Mouse (Mus musculus): Measurements from ENCODE around the gene Tpcn1. TPM values are rescaled to one million over a fixed set of nuclear protein-coding genes. Genes with fewer than 3 reads are reported as not detected.
"Not testable (repeated sequence)": the region's sequence is repeated elsewhere in the genome, so short reads cannot be mapped to it uniquely, and the experiment has no call there.

Tpcn1 gene
- polyA plus RNA-seq, 1 experiment from 2014 or later: 24.8 TPM

DNA sequence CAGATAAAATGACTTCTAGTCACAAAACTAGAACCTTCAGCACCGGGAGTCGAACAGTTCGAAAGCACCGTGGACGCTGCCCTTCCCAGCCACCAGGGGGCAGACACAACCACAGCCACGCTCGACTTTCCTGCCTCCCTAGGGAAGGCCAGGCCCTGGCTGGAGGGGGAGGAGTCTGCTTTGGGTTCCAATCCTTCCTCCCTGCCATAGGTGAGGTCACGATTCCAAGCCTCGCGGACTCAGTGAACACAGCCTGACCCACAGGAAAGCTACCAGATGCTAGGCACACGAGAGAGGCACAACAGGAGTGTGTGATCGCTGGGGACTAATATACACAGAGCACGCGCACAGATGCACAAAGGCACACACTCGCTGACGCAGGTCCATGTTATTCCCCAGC lies 83.1 kb downstream of the Tpcn1 start:
- H3K4me2 ChIP-seq (ENCODE audit: low read depth, low read length): peak overlapping the region; percentile 33
- H3K4me3 ChIP-seq (ENCODE audit: low read depth, low read length): no peak overlapping the region
- H3K27me3 ChIP-seq (replicated peaks; ENCODE audit: control insufficient read depth, insufficient read depth, low read length): no peaks in the 10 kb centered on the region
- peak; percentile 74 for DNase-seq (ENCODE audit: low spot score)
- no peaks in the 10 kb centered on the region for H3K9me3 ChIP-seq (ENCODE audit: control insufficient read depth, low read length)
- H3K4me1 ChIP-seq (ENCODE audit: control insufficient read depth, insufficient read depth, low read length): peaks cover 9% of the 10 kb centered on the region
- 17% methylated on average over 16 of the region's 16 CpGs for WGBS
- H3K36me3 ChIP-seq (ENCODE audit: control insufficient read depth, insufficient read depth, low read length): no peaks in the 10 kb centered on the region
- H3K27ac ChIP-seq (replicated peaks; ENCODE audit: low read depth, low read length): no peak overlapping the region
- ATAC-seq (ENCODE audit: low read depth): peak; percentile 35; the same call in 1 of the 2 replicates
- 0 out of 2 replicates have a peak overlapping the region, but pooled peaks have one; percentile 2 for H3K9ac ChIP-seq (ENCODE audit: low read depth, low read length)

DNA sequence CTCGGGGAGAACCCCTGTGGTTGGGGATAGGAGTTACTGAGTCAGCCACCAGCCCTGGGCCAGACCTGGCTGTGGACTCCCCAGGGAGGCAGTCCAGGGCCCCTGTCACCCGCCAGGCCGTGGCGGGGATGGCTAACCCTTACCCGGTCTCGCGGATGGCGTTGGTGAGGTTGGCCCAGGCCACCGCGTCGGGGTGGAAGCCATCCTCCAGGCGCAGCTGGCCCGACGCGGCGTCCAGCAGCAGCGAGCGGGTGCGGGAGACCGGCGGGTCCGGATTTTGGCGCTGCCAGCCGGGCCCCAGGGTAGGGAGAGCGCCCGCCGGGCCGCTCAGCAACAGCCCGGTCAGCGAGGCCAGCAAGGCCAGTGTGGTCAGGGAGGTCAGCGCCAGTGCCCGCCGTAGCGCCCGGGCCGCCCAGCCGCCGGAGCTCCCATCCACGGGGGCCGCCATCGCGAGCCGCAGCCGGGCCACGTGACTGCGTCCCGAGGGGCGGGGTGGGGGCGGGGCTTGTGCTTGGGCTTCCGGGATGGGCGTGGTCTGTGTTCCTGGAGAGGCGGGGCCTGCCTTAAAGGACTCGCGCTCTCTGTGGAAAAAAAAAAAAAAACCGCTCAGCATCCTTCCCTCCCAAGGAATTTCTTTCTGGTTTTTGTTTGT lies 85.2 kb downstream of the Tpcn1 start, which contains the start of gene Plbd2:
Gene Plbd2 (minus strand): TSS at position 482 of the 652 bp plus-strand sequence.
- 0% methylated on average over 8 of the region's 55 CpGs for WGBS
- H3K27me3 ChIP-seq (replicated peaks; ENCODE audit: control insufficient read depth, insufficient read depth, low read length): no peaks in the 10 kb centered on the region
- H3K4me2 ChIP-seq (ENCODE audit: low read depth, low read length): peak within 1 kb of the TSS; percentile 92
- H3K4me1 ChIP-seq (ENCODE audit: control insufficient read depth, insufficient read depth, low read length): peaks cover 9% of the 10 kb centered on the region
- ATAC-seq (ENCODE audit: low read depth) (peak; percentile 69), DNase-seq (ENCODE audit: low spot score) (peak; percentile 94)
- H3K36me3 ChIP-seq (ENCODE audit: control insufficient read depth, insufficient read depth, low read length): peaks cover 1% of the 10 kb centered on the region; the same call in 1 of the 2 replicates
- H3K4me3 ChIP-seq (ENCODE audit: low read depth, low read length): peak within 1 kb of the TSS; percentile 94
- H3K9ac ChIP-seq (ENCODE audit: low read depth, low read length): peak within 1 kb of the TSS; percentile 92
- no peaks in the 10 kb centered on the region for H3K9me3 ChIP-seq (ENCODE audit: control insufficient read depth, low read length)
- no peak within 1 kb of the TSS for H3K27ac ChIP-seq (replicated peaks; ENCODE audit: low read depth, low read length)

DNA sequence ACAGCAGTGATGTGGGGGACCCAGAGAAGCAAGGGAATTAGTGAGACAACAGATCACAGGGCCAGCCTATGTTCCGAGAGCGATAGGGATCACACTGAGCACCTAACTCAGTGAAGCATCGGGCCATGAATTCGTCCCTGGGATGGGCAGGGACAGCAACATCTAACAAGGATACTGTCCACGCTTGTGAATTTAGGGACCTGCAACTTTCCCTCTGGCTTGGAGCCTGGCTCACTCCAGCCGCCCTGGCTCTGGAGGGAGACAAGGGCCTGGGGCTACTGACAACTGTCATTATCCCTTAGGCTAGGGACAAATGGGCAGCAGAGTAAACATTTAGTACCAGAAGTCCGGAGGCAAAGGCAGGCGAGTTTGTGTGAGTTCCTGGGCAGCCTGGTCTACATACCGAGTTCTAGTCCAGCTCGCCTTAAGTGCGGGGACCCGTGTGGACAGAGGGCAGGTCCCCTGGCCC lies 85.8 kb downstream of the Tpcn1 start:
- ATAC-seq (ENCODE audit: low read depth) (no peak), DNase-seq (ENCODE audit: low spot score) (no peak)
- WGBS: 4% methylated on average over 10 of the region's 12 CpGs

GRCm38 (mm10) chr5:120502147-120502621 lies 86.3 kb downstream of the Tpcn1 start:
- Histone ChIP-seq H3K9me3 (ENCODE audit: control insufficient read depth, low read length) (no peaks in the 10 kb centered on the region), H3K4me2 (ENCODE audit: low read depth, low read length) (peak overlapping the region; percentile 92), H3K27me3 (replicated peaks; ENCODE audit: control insufficient read depth, insufficient read depth, low read length) (no peaks in the 10 kb centered on the region), H3K4me3 (ENCODE audit: low read depth, low read length) (peak overlapping the region; percentile 94), H3K36me3 (ENCODE audit: control insufficient read depth, insufficient read depth, low read length) (peaks cover 8% of the 10 kb centered on the region; the same call in 1 of the 2 replicates), H3K27ac (replicated peaks; ENCODE audit: low read depth, low read length) (no peak overlapping the region), H3K9ac (ENCODE audit: low read depth, low read length) (peak overlapping the region; percentile 92; the same call in 1 of the 2 replicates), H3K4me1 (ENCODE audit: control insufficient read depth, insufficient read depth, low read length) (peaks cover 9% of the 10 kb centered on the region)
- 57% methylated on average over 9 of the region's 9 CpGs for WGBS
- DNase-seq (ENCODE audit: low spot score) (no peak), ATAC-seq (ENCODE audit: low read depth) (no peak)

More for the DNA sequence above, 85.8 kb downstream of the Tpcn1 start:
- Histone ChIP-seq H3K27me3 (replicated peaks; ENCODE audit: control insufficient read depth, insufficient read depth, low read length) (no peaks in the 10 kb centered on the region), H3K4me2 (ENCODE audit: low read depth, low read length) (peak overlapping the region; percentile 92), H3K36me3 (ENCODE audit: control insufficient read depth, insufficient read depth, low read length) (peaks cover 7% of the 10 kb centered on the region; the same call in 1 of the 2 replicates), H3K4me3 (ENCODE audit: low read depth, low read length) (peak overlapping the region; percentile 94), H3K9ac (ENCODE audit: low read depth, low read length) (peak overlapping the region; percentile 92), H3K27ac (replicated peaks; ENCODE audit: low read depth, low read length) (no peak overlapping the region), H3K9me3 (ENCODE audit: control insufficient read depth, low read length) (no peaks in the 10 kb centered on the region), H3K4me1 (ENCODE audit: control insufficient read depth, insufficient read depth, low read length) (peaks cover 9% of the 10 kb centered on the region)

DNA sequence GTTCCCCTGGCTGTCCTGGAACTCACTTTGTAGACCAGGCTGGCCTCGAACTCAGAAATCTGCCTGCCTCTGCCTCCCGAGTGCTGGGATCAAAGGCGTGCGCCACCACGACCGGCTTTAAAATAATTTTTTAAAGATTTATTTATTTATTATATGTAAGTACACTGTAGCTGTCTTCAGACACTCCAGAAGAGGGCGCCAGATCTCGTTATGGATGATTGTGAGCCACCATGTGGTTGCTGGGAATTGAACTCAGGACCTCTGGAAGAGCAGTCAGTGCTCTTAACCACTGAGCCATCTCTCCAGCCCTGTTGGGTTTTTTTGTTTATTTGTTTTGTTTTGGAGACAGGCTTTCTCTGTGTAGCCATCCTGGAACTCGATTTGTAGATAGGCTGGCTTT lies 87.9 kb downstream of the Tpcn1 start:
- H3K4me2 ChIP-seq (ENCODE audit: low read depth, low read length); DNase-seq (ENCODE audit: low spot score); ATAC-seq (ENCODE audit: low read depth); H3K4me3 ChIP-seq (ENCODE audit: low read depth, low read length); H3K27me3 ChIP-seq (replicated peaks; ENCODE audit: control insufficient read depth, insufficient read depth, low read length); H3K9me3 ChIP-seq (ENCODE audit: control insufficient read depth, low read length); H3K27ac ChIP-seq (replicated peaks; ENCODE audit: low read depth, low read length); H3K9ac ChIP-seq (ENCODE audit: low read depth, low read length); H3K4me1 ChIP-seq (ENCODE audit: control insufficient read depth, insufficient read depth, low read length): not testable (repeated sequence)
- peaks cover 11% of the 10 kb centered on the region; the same call in 1 of the 2 replicates for H3K36me3 ChIP-seq (ENCODE audit: control insufficient read depth, insufficient read depth, low read length)
- WGBS: 90% methylated on average over 9 of the region's 9 CpGs

DNA sequence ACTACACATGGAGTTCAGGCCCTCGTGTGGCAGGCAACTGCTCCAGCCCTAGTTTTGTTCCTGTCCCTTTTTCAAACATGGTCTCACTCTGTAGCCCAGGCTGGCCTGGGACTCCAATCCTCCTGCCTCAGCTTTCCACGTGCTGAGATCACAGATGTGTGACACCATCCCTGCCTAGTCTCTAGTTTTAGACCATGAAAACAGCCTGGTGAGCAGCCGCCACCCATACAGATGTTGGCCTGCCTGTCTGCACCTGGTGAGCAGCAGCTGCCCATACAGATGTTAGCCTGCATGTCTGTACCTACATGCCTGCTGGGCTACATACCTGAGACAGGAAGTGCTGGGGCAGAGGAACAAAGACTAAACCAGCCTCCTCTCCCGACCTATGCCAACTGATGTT lies 89.3 kb downstream of the Tpcn1 start:
- Histone ChIP-seq H3K4me1 (ENCODE audit: control insufficient read depth, insufficient read depth, low read length) (peaks cover 9% of the 10 kb centered on the region), H3K4me2 (ENCODE audit: low read depth, low read length) (no peak overlapping the region), H3K9me3 (ENCODE audit: control insufficient read depth, low read length) (no peaks in the 10 kb centered on the region), H3K36me3 (ENCODE audit: control insufficient read depth, insufficient read depth, low read length) (peaks cover 21% of the 10 kb centered on the region; the same call in 1 of the 2 replicates), H3K9ac (ENCODE audit: low read depth, low read length) (no peak overlapping the region), H3K4me3 (ENCODE audit: low read depth, low read length) (no peak overlapping the region), H3K27me3 (replicated peaks; ENCODE audit: control insufficient read depth, insufficient read depth, low read length) (no peaks in the 10 kb centered on the region), H3K27ac (replicated peaks; ENCODE audit: low read depth, low read length) (no peak overlapping the region)
- ATAC-seq (ENCODE audit: low read depth) (no peak), DNase-seq (ENCODE audit: low spot score) (no peak)
- 85% methylated on average over 4 of the region's 4 CpGs for WGBS

DNA sequence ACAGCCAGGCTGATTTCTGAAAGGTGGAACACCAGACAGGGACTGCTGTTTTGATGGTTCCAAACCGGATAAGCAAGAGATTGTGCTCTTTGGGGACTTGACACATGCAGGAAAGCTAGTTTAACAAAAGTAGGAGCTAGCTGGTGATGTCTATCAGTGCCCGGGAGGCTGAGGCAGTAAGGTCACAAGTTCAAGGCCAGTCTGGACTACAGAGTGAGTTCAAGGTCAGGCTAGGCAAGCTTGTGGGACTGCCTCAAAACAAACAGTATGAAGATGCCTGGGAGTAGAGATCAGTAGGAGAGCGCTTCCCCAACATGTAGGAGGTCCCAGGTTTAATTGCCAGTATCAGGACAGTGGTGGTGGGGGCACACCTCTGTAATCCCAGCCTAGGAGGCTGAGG lies 91.4 kb downstream of the Tpcn1 start:
- ATAC-seq (ENCODE audit: low read depth) (no peak), DNase-seq (ENCODE audit: low spot score) (no peak)
- Histone ChIP-seq H3K27ac (replicated peaks; ENCODE audit: low read depth, low read length) (no peak overlapping the region), H3K9me3 (ENCODE audit: control insufficient read depth, low read length) (no peaks in the 10 kb centered on the region), H3K36me3 (ENCODE audit: control insufficient read depth, insufficient read depth, low read length) (peaks cover 42% of the 10 kb centered on the region), H3K4me1 (ENCODE audit: control insufficient read depth, insufficient read depth, low read length) (peaks cover 1% of the 10 kb centered on the region), H3K4me3 (ENCODE audit: low read depth, low read length) (no peak overlapping the region), H3K9ac (ENCODE audit: low read depth, low read length) (no peak overlapping the region), H3K4me2 (ENCODE audit: low read depth, low read length) (no peak overlapping the region), H3K27me3 (replicated peaks; ENCODE audit: control insufficient read depth, insufficient read depth, low read length) (no peaks in the 10 kb centered on the region)
- 87% methylated on average over 3 of the region's 3 CpGs for WGBS

GRCm38 (mm10) chr5:120495703-120496226 lies 92.7 kb downstream of the Tpcn1 start:
- DNase-seq (ENCODE audit: low spot score) (no peak), ATAC-seq (ENCODE audit: low read depth) (no peak)
- WGBS: 87% methylated on average over 13 of the region's 13 CpGs
- H3K9me3 ChIP-seq (ENCODE audit: control insufficient read depth, low read length): no peaks in the 10 kb centered on the region
- no peaks in the 10 kb centered on the region for H3K4me1 ChIP-seq (ENCODE audit: control insufficient read depth, insufficient read depth, low read length)
- no peaks in the 10 kb centered on the region for H3K27me3 ChIP-seq (replicated peaks; ENCODE audit: control insufficient read depth, insufficient read depth, low read length)
- H3K27ac ChIP-seq (replicated peaks; ENCODE audit: low read depth, low read length): no peak overlapping the region
- H3K4me2 ChIP-seq (ENCODE audit: low read depth, low read length): no peak overlapping the region
- H3K9ac ChIP-seq (ENCODE audit: low read depth, low read length): no peak overlapping the region
- H3K36me3 ChIP-seq (ENCODE audit: control insufficient read depth, insufficient read depth, low read length): peaks cover 49% of the 10 kb centered on the region
- H3K4me3 ChIP-seq (ENCODE audit: low read depth, low read length): no peak overlapping the region
